Mouse (Mus musculus) stomach, postnatal 0 days (tissue): ENCODE measurements around the gene Kcnj3.

ENCODE experiments used
- CTCF ChIP-seq: IDR thresholded peaks from 2 replicates; pipeline ENCODE4 v1.5.1; 2016; ENCODE audit warnings: antibody characterized with exemption, low read depth, mild to moderate bottlenecking, moderate library complexity
- EP300 ChIP-seq: optimal IDR thresholded peaks from 2 replicates; pipeline ENCODE3; 2016; ENCODE audit warnings: antibody characterized with exemption

DNA sequence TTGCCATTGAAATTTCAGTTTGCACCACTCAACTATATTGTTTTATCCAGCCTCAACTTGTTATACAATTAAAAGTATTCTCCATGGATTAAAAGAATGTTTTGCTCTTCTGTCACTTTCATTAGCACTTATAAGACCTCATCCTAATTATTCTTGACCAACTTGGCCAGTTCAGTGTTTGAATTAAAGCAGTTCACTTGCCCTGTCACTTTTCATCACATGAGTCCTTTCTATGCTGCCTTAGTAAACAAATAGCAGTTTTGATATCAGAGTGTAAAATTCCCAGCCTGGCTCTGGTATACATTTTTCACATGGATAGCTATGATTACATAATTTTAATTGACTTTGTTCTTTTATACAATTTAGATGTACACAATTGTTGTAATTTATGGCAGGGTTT is 3.4 kb downstream of the Kcnj3 start:
- TF ChIP-seq CTCF (no peak), EP300 (no peak)
